Mouse (Mus musculus) kidney, adult 2 months (tissue): ENCODE data around the gene Plin2.

Experiments used
- CTCF ChIP-seq: fragments of 200-500 bp; conservative IDR thresholded peaks from 2 replicates; pipeline ENCODE4 v1.5.1; 2011; ENCODE audit warnings: low read depth, mild to moderate bottlenecking, control low read depth, low read length, moderate library complexity, mixed read lengths; ENCODE audit not compliant: insufficient read depth, insufficient read length
- POLR2A ChIP-seq: fragments of 200-500 bp; IDR thresholded peaks from one replicate; pipeline ENCODE4 v1.6.1; 2011; ENCODE audit warnings: low read depth, low read length, control low read depth

GRCm38 (mm10) chr4:86683280-86683679 is 13.4 kb upstream of the Plin2 start:
- TF ChIP-seq CTCF, result no peak
- no peak for TF ChIP-seq POLR2A
